Mouse (Mus musculus) cerebellum, adult 9-10 months (tissue): ENCODE results near the gene Myo10.

Experiments used
- DNase-seq: peaks from one replicate; pipeline ENCODE4 v3.0.0; 2022

Myo10 gene

GRCm38 (mm10) chr15:25653680-25654079 lies 31.4 kb downstream of the Myo10 start:
- DNase-seq, result no peak

GRCm38 (mm10) chr15:25662833-25663519 lies 40.7 kb downstream of the Myo10 start:
- no peak for DNase-seq

GRCm38 (mm10) chr15:25669283-25670247 lies 47.2 kb downstream of the Myo10 start:
- DNase-seq, result no peak

- DNase-seq, result no peak
Observed at GRCm38 (mm10) chr15:25673231-25673980, 51.1 kb downstream of the Myo10 start.

GRCm38 (mm10) chr15:25674099-25674931 lies 52.0 kb downstream of the Myo10 start:
- peak; percentile 36 for DNase-seq

GRCm38 (mm10) chr15:25674932-25675250 lies 52.6 kb downstream of the Myo10 start:
- no peak for DNase-seq

- no peak for DNase-seq
Observed at GRCm38 (mm10) chr15:25675359-25675758, 53.0 kb downstream of the Myo10 start.

- no peak for DNase-seq
Observed at GRCm38 (mm10) chr15:25676056-25676785, 53.9 kb downstream of the Myo10 start.

GRCm38 (mm10) chr15:25679081-25679480 lies 56.8 kb downstream of the Myo10 start:
- DNase-seq, result peak; percentile 38

- DNase-seq, result no peak
Observed at GRCm38 (mm10) chr15:25679616-25680015, 57.3 kb downstream of the Myo10 start.

GRCm38 (mm10) chr15:25680269-25680818 lies 58.0 kb downstream of the Myo10 start:
- no peak for DNase-seq

GRCm38 (mm10) chr15:25682953-25683507 lies 60.7 kb downstream of the Myo10 start:
- DNase-seq, result no peak

GRCm38 (mm10) chr15:25685186-25685585 lies 62.9 kb downstream of the Myo10 start:
- no peak for DNase-seq

GRCm38 (mm10) chr15:25688424-25689283 lies 66.3 kb downstream of the Myo10 start:
- no peak for DNase-seq

GRCm38 (mm10) chr15:25689477-25689876 lies 67.2 kb downstream of the Myo10 start:
- no peak for DNase-seq

- no peak for DNase-seq
Observed at GRCm38 (mm10) chr15:25690066-25690745, 67.9 kb downstream of the Myo10 start.

GRCm38 (mm10) chr15:25690746-25691105 lies 68.4 kb downstream of the Myo10 start:
- no peak for DNase-seq

- no peak for DNase-seq
Observed at GRCm38 (mm10) chr15:25692254-25692950, 70.1 kb downstream of the Myo10 start.

GRCm38 (mm10) chr15:25693708-25694107 lies 71.4 kb downstream of the Myo10 start:
- no peak for DNase-seq
